Mouse (Mus musculus): ENCODE data around the gene Ptpn4. TPM values are rescaled to one million over a fixed set of nuclear protein-coding genes. Genes with fewer than 3 reads are reported as not detected.

Ptpn4 gene
- polyA plus RNA-seq, 1 experiment = 1.0 TPM

DNA sequence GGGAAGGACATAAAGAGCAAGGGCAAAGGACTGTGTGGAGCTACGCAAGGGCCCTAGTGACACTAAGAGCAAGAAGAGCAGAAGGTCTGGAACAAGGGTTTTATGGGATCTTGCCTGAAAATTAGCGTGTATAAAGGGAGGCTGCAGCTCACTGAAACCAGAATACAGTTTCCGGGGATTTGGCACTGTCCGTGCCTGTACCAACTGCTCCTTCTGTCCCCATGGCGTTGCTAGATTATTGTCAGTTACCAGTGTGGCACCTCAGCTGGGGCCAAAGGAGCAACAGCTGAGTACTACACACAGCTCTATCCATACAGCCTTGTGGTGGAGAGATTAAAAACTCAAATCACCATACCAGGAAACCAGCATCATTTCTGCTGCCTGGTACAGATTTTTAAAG lies 187.0 kb downstream of the Ptpn4 start:
- Histone ChIP-seq H3K4me3 (ENCODE audit: insufficient read depth, poor library complexity, severe bottlenecking) (no peak overlapping the region), H3K27me3 (ENCODE audit: control insufficient read depth, insufficient read depth, insufficient read length) (no peaks in the 10 kb centered on the region), H3K36me3 (ENCODE audit: control insufficient read depth, insufficient read depth) (no peaks in the 10 kb centered on the region), H3K79me2 (ENCODE audit: control insufficient read depth, insufficient read depth) (no peaks in the 10 kb centered on the region), H3K79me3 (ENCODE audit: low read depth) (no peaks in the 10 kb centered on the region), H3ac (ENCODE audit: control insufficient read depth, insufficient read length, low read depth) (no peak overlapping the region)
- TF ChIP-seq CEBPB (IDR thresholded peaks at IDR 0.05; ENCODE audit: low read depth) = no peak

DNA sequence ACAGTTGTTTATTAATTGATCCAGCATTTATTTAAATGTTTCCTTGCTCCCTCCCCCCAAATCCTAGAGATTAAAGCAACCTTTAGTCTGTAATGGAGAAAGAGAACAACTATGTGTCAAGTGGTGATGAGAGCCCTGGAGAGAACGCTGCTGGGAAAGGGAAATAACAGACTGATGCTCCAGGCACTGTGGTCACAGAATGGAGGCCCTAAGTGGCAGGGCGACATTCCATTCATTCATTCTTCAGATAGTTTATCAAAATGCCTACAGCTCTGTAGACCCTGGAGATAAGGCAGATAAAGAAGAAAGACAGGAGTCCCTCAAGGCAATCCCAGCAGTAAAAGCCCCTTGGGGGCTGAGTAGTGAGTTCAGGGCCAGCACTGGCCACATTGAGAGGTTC lies 187.8 kb downstream of the Ptpn4 start:
- Histone ChIP-seq H3K79me2 (ENCODE audit: control insufficient read depth, insufficient read depth) (no peaks in the 10 kb centered on the region), H3K79me3 (ENCODE audit: low read depth) (no peaks in the 10 kb centered on the region), H3K36me3 (ENCODE audit: control insufficient read depth, insufficient read depth) (no peaks in the 10 kb centered on the region), H3K27me3 (ENCODE audit: control insufficient read depth, insufficient read depth, insufficient read length) (no peaks in the 10 kb centered on the region), H3ac (ENCODE audit: control insufficient read depth, insufficient read length, low read depth) (no peak overlapping the region), H3K4me3 (ENCODE audit: insufficient read depth, poor library complexity, severe bottlenecking) (no peak overlapping the region)
- TF ChIP-seq MAX (IDR thresholded peaks at IDR 0.05) (no peak), FOSL1 (IDR thresholded peaks at IDR 0.05; ENCODE audit: insufficient read depth, low read length, poor library complexity, severe bottlenecking) (no peak), USF1 (IDR thresholded peaks at IDR 0.05; ENCODE audit: low read depth) (no peak), CEBPB (IDR thresholded peaks at IDR 0.05; ENCODE audit: low read depth) (no peak), MYOD1 (IDR thresholded peaks at IDR 0.05; ENCODE audit: control insufficient read depth, insufficient read length, low read depth) (no peak), MYOG (IDR thresholded peaks at IDR 0.05; ENCODE audit: control insufficient read depth, extremely low read depth, insufficient read length) (no peak), CTCF (IDR thresholded peaks at IDR 0.05; ENCODE audit: control insufficient read depth, insufficient read depth, insufficient read length) (no peak)

GRCm38 (mm10) chr1:119648205-119649111 lies 189.0 kb downstream of the Ptpn4 start, which contains the start of gene Epb41l5:
Epb41l5 (minus strand) TSS chr1:119649000.
- Histone ChIP-seq H3K27me3 (ENCODE audit: control insufficient read depth, insufficient read depth, insufficient read length) (no peaks in the 10 kb centered on the region), H3K36me3 (ENCODE audit: control insufficient read depth, insufficient read depth) (no peaks in the 10 kb centered on the region), H3K79me3 (ENCODE audit: low read depth) (no peaks in the 10 kb centered on the region), H3K4me3 (ENCODE audit: insufficient read depth, poor library complexity, severe bottlenecking) (peak within 1 kb of the TSS; percentile 69), H3ac (ENCODE audit: control insufficient read depth, insufficient read length, low read depth) (peak within 1 kb of the TSS; percentile 80), H3K79me2 (ENCODE audit: control insufficient read depth, insufficient read depth) (no peaks in the 10 kb centered on the region)
- TF ChIP-seq CEBPB (IDR thresholded peaks at IDR 0.05; ENCODE audit: low read depth) (no peak), MYOG (IDR thresholded peaks at IDR 0.05; ENCODE audit: control insufficient read depth, extremely low read depth, insufficient read length) (no peak), FOSL1 (IDR thresholded peaks at IDR 0.05; ENCODE audit: insufficient read depth, low read length, poor library complexity, severe bottlenecking) (no peak), CTCF (IDR thresholded peaks at IDR 0.05; ENCODE audit: control insufficient read depth, insufficient read depth, insufficient read length) (no peak), USF1 (IDR thresholded peaks at IDR 0.05; ENCODE audit: low read depth) (no peak), MYOD1 (IDR thresholded peaks at IDR 0.05; ENCODE audit: control insufficient read depth, insufficient read length, low read depth) (no peak), MAX (IDR thresholded peaks at IDR 0.05) (no peak)

DNA sequence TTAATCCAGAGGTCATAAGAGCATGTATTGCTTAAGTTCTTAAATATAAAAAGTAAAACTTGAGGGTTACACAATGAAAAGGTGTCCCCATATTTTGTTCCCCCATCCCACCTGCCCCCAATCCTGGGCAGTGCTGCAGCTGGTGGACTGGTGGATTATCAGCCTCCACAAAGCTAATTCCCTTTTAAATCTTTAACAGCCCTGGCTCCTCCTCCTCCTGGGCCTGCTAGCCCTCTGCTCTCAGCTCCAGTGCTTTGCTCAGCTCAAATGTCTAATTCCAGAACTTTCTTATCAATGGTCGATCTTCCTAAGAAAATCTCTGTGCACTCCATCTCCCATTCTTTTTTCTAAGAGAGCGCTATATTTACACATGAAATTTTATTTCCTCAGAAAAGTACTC lies 191.1 kb downstream of the Ptpn4 start:
- H3K79me3 ChIP-seq (ENCODE audit: low read depth) = no peaks in the 10 kb centered on the region
- no peaks in the 10 kb centered on the region for H3K36me3 ChIP-seq (ENCODE audit: control insufficient read depth, insufficient read depth)
- no peaks in the 10 kb centered on the region for H3K79me2 ChIP-seq (ENCODE audit: control insufficient read depth, insufficient read depth)
- H3ac ChIP-seq (ENCODE audit: control insufficient read depth, insufficient read length, low read depth) = no peak overlapping the region
- H3K4me3 ChIP-seq (ENCODE audit: insufficient read depth, poor library complexity, severe bottlenecking) = no peak overlapping the region
- TF ChIP-seq CEBPB (IDR thresholded peaks at IDR 0.05; ENCODE audit: low read depth) (no peak), FOSL1 (IDR thresholded peaks at IDR 0.05; ENCODE audit: insufficient read depth, low read length, poor library complexity, severe bottlenecking) (no peak), MAX (IDR thresholded peaks at IDR 0.05) (no peak), CTCF (IDR thresholded peaks at IDR 0.05; ENCODE audit: control insufficient read depth, insufficient read depth, insufficient read length) (no peak), USF1 (IDR thresholded peaks at IDR 0.05; ENCODE audit: low read depth) (no peak), MYOD1 (IDR thresholded peaks at IDR 0.05; ENCODE audit: control insufficient read depth, insufficient read length, low read depth) (no peak), MYOG (IDR thresholded peaks at IDR 0.05; ENCODE audit: control insufficient read depth, extremely low read depth, insufficient read length) (no peak)
- H3K27me3 ChIP-seq (ENCODE audit: control insufficient read depth, insufficient read depth, insufficient read length) = no peaks in the 10 kb centered on the region

- Histone ChIP-seq H3K27me3 (ENCODE audit: control insufficient read depth, insufficient read depth, insufficient read length) (no peaks in the 10 kb centered on the region), H3ac (ENCODE audit: control insufficient read depth, insufficient read length, low read depth) (no peak overlapping the region), H3K4me3 (ENCODE audit: insufficient read depth, poor library complexity, severe bottlenecking) (no peak overlapping the region), H3K79me2 (ENCODE audit: control insufficient read depth, insufficient read depth) (no peaks in the 10 kb centered on the region), H3K36me3 (ENCODE audit: control insufficient read depth, insufficient read depth) (no peaks in the 10 kb centered on the region), H3K79me3 (ENCODE audit: low read depth) (no peaks in the 10 kb centered on the region)
- no peak for TF ChIP-seq MYOG (IDR thresholded peaks at IDR 0.05; ENCODE audit: control insufficient read depth, extremely low read depth, insufficient read length)
- TF ChIP-seq MAX (IDR thresholded peaks at IDR 0.05) = no peak
- no peak for TF ChIP-seq CTCF (IDR thresholded peaks at IDR 0.05; ENCODE audit: control insufficient read depth, insufficient read depth, insufficient read length)
- TF ChIP-seq USF1 (IDR thresholded peaks at IDR 0.05; ENCODE audit: low read depth) = no peak
These were observed 195.0 kb downstream of the Ptpn4 start for GRCm38 (mm10) chr1:119642367-119642766.

All from C2C12 (cell line).